Mouse (Mus musculus) 3T3-L1 (cell line): Measurements from ENCODE around the gene Glis1.

ENCODE experiments used
- DNase-seq: peaks from one replicate; pipeline ENCODE4 v3.0.0-alpha.2; 2015; ENCODE audit warnings: low read depth, low spot score

Glis1 gene

DNA sequence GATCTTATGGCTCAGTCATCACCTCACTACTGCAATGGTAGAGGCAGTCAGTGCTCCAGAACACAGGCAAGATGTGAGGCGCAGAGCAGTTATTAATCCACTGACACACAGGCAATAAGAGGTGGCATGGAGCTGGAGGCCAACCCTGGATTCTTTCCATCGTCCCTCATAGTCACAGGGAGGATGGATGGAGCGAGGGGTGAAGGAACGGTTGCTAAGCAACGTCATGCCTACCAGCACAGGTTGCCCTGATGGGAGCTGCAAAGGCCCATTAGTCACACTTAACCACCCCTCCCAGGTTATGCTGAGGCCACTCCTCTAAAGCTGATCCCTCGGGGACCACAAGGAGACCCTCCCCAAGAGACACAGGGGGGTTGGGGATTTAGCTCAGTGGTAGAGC, 187.9 kb downstream of the Glis1 start:
- DNase-seq: no peak

DNA sequence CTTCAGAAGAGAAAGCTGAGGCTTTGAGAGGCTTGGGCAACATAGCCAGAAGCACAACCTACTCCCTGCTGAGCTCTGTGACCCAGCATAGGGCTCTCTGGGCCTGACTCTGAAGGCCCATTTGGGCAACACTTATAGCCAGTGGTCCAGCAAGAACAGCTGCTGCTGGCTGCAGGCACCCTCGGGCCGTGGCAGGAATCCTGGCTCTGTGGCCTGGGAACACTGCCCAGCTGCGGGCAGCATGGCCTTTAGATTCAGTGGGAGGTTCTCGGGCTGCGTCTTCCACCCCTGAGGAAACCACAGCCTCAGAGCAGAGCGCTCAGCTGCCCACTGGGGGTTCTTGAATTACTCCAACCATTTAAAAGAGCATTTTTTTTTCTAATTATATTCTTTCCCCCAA, 189.5 kb downstream of the Glis1 start:
- peak; percentile 72 for DNase-seq

DNA sequence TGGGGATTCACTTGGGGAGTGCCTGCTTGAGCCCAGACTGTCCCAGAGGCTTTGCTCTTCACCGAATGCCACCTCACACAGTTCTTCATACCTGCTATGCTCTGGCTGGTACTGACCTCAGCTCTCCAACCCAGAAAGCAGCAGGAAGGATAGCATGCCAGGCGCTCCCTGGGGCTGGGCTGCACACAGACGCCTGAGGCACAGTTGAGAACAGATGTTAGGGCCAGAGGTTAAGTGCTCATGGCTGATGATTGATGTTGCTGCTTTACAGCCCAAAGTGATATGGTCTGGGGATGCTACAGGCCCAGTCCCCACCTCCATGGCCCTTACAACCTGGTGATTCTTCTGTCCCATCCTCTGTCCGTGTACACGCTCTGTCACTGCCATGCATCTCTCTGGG, 190.6 kb downstream of the Glis1 start:
- peak; percentile 67 for DNase-seq

DNA sequence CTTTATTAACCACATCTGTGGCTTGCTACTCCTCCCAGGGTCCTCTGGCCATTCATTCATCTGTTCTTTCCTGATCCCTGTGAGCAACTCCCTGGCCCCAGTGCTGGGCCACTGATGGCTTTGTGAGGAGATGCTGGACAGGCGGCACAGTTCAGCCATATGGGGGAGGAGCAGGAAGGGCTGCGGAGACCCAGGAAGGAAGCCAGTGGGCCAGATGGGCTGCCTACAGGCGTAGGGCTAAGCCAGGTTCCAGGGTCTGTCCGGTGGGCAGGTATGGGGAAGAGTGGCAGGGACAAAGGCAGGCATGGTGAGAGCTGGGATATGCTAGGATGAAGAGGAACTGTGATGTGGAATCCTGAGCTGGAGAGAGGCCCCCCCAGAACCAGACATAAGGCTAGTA, 193.8 kb downstream of the Glis1 start:
- no peak for DNase-seq

DNA sequence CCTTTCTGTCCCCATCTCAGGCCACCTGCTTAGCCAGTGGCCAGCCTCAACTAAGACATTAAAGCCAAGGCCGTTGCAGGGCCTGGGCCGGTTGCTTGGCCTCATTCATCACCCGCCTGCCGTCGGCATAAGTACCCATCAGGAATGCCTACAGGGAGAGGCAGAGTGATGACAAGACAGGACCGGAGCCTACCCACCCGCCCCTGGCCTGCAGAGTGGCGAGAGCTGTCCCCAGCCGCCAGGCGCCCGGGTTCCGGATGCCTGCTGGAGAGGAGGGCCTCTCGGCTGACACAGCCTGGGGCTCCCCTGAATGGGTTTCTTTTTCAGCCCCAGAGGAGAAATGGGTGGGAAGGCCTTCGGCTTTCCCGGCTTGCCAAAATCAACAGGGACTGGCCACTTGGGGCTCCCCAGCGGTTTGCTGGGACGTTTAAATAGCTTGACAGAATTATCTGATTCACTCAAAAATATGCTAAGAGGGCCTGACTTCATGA, 194.6 kb downstream of the Glis1 start:
- no peak for DNase-seq

DNA sequence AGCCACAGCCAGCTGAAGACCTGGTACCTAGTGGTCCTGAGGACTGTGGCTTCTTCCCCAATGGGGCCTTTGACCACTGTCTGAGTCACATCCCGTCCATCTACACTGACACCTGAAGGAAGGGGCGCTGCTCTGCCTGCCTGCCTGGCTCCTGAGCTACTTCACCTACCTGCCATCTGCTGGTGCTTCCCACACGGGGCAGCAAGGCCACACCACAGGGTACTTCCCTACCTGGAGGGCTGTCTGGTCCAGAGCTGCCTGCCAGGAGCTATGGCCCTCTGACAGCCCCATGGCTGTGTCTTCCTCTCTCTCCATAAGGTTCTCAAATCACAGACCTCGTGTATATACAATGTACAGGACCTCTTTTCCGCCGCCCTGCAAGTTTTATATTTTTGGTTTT, 200.2 kb downstream of the Glis1 start:
- no peak for DNase-seq

DNA sequence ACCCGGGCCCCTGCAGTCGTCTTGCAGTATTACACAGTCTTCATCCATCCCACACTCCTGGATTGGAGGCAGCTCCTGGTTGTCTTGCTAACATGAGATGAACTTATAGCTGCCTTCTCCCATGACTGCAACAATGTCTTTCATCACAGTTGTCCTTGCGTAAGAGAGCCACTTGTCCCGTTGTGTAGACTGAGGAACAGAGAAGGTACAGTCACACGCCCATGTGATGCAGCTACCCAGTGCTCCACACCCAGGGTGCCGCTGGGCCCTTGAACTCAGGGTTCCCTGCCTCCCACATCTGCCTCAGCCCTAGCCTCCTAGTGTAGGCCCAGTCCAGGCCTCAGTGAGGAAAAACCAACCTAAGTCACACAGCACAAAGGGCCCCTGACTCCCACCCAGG, 201.7 kb downstream of the Glis1 start:
- DNase-seq: no peak

DNA sequence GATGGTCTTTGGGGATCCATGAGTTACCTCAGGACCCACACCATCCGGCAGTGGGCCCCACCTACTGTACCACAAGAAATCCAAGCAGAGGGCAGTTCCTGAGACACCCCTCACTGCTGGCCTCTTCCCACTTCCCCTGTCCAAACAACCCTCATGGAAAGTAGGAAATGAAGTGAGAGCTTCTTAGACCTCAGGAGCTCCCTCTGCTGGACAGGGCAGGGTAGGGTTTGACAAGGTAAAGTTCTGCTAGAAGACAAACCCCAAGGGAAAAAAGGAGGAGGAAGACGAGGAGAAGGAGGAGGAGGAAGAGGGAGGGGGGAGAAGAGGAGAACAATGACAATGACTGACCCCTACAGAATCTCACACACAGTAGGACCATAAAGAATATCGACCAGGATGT, 203.3 kb downstream of the Glis1 start:
- peak; percentile 72 for DNase-seq

DNA sequence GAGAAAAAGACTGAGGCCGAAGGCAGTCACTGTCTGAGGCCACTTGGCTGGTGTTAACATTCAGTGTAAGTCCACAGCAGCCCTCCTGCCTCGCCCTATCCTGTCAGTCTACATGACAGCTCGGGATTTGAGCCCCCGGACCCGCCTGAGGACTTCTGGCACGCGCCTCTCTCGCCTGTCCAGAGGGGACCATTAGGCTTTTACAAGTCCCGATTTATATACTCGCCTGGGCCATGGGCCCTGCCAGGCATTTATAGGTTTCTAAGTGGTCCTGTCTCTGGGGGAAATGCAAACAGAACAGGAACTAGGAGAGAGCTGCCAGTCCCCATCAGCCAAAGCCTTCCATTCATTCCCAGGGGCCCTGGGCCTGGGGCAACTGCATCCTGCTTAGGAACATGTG, 203.9 kb downstream of the Glis1 start:
- no peak for DNase-seq

DNA sequence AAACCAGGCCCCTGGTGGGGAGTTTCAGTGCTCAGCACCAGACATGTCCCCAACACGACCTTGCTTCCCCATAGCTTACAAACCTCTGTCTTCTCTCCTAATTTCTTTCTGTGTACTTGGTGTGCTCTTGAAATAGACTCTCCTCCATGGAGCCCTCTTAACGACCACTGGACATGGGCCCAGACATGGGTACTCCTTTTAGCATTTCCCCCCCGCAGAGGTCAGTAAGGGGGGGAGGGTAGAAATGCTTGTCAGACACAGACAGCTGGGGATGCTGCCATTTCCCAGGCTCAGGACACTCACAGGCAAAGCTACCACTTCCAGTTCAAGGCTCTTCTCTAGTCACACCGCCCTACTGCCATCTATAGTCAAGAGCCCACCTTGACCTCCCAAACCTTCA, 207.2 kb downstream of the Glis1 start:
- DNase-seq: no peak

DNA sequence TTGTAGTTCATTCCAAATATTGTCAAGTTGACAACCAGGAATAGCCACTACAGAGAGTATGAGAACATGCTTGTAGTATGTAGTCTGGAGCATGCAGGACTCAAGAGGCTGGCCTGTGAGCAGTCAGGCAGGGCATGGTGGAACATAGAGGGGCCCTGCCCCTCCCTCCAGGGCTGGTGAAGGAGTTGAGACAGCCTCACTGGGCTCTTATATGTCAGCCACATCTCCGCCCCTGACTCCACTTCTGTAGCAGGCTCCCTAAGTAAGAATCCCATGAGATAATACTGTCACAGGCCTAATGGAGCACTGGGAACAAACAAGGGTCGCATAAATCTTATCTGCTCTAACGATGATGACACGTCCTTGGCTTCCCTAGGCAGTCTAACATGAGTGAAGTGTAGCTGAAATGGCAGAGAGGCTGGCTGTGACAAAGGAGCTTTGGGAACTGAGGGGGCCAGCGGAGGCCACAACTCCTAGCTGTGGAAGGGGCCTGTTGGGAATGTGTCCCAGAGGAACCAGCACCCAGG, 214.6 kb downstream of the Glis1 start:
- DNase-seq: no peak

DNA sequence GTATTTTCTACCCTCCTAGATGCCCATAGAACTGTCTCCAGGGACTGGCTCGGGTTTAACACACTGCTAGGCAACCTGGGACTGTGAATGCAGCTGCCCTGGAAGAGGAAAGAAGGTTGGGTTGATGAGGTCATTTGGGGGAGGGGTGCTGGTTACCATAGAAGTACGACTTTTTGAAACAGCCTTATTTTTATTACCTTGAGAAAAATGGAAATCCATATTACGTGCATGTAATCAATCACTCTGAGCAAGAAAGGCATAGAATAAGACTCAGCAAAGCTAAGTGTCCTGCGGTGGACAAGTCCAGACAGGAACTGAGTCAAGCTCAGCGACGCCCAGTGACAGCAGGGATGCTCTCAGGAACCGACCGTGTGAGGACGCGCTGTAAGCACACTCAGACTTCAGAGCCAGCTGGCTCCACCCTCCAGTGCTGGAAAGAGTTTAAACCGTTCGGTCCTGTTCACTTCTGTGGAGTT, 216.7 kb downstream of the Glis1 start:
- peak; percentile 22 for DNase-seq

DNA sequence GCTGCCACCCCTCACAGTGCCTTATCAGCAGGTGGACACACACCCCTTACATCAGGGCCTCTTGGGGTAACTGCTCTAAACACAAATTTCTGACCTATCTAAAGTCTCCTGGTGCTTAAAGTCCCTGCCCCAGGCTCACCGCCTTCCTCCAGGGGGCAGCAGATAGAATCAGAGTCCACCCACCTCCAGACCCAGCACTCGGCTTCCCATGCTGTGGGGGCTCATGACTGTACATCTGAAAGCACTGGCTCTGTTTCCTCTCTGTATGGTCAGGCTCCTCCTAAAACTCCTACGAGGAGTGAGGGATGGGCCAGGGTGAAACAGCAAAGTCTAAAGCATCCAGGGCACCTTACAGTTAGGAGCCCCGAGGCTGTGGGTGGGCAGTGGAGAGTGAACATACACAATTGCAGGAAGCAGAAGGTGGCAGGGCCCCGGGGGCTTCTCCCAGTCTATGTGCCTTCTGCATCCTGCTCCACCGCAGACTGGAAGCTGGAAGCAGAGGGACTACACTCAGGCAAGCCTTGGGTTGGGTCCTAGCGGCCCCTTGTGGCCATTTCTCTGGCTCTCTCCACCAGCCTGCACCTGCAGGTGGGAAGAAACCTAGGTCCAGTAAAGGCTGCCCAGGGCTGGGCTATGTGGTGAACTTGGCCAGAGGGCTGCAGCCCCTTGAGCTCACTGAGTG, 218.3 kb downstream of the Glis1 start:
- DNase-seq: peak; percentile 88

DNA sequence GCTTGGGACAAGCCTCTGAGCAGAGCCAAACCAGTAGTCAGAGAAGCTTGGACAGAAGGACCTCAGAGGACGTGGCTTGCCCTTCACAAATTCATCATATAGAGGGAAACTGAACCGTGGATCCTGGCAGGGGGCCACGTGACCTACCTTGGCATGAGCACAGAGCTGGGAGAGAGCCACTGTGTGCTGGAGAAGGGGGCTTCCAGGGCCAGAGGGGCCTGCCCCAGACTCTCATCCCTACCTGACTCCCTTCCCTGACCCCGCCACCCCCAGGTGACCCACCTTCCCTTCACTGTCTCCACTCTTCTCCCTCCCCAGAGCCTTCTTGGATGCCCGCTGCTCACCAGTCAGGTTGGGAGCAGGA, 218.9 kb downstream of the Glis1 start:
- DNase-seq: no peak

DNA sequence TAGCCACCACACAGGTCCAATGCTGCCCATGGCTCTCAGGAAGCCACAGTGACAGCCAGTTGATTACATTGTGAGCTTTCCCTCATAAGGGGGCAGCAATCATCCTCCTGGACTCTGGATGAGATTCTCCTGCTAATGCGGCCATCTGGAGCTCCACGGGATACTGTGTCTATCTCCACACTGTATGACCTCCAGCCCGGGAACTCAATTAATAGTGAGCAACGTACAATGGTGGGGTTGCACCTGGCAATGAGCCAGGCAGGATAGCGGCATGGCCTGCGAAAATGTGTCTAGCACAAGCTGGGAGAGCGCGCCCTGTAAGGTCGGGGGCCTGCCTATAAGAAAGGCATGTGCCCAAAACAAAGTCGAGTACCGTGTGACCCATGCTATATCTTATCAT, 226.3 kb downstream of the Glis1 start:
- no peak for DNase-seq

DNA sequence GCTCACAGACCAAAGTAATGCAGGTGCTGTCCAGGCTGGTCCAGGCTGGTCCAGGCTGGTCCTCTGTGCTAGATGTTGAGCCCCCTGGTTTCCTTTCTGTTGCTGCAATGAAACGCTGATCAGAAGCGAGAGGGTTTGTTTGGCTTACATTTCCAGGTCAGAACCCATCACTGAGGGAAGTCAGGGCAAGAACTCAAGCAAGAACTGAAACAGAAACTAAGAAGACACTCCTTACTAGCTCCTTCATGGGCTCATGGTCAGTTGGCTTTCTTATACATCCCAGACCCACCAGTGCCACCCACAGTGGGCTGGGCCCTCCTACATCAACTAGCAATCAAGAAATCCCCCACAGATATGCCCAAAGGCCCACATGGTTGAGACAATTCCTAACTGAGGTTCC, 234.1 kb downstream of the Glis1 start:
- DNase-seq: no peak

DNA sequence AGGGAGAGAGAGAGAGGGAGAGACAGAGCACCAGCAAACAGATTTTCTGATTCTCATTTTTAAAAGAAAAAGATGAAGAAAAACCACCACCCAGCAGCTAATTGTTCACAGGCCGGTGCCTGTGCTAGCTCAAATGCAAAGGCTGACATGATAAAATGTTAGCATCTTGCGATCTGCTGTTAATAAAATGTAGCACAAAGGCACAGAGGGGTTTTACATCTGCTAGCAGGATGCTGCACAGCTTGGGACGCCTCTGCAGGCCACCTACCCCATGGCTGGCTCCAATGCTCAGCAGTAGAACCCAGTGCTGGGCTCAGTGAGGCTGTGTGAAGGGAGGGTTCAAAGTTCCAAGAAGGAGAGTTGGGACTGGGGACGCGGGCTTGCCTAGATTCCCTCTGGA, 236.3 kb downstream of the Glis1 start:
- no peak for DNase-seq

DNA sequence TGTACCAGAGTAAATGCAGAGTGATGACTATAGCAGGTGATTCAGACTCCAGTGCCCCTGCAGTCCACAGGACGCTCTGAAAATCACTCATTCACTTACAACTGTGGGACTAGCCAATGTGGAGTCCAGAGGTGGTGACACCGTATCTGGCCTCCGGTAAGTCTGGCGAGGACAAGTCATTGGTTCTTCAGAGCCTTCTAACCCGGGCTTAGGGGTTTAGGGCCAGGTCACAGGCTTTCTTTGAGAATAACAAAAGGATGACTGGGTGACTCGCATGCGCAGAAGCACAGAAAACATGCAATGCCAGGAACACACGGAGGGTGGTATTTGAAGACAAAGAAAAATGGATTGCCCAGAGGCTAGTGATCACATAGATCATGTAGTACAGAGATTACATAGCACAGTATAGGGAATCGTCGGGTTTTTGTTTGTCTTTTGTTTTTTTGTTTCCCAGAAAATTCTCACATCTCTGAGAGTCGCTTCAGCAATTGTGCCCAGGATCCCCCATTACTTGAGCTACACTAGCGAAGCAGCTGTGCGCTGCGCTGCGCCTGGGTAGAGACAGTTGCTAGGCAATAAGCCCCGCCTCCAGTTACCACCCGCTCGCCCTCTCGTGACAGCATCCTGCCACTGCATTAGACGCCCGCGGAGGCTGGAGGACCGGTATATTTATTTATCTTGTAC, 239.4 kb downstream of the Glis1 start:
- peak; percentile 25 for DNase-seq

DNA sequence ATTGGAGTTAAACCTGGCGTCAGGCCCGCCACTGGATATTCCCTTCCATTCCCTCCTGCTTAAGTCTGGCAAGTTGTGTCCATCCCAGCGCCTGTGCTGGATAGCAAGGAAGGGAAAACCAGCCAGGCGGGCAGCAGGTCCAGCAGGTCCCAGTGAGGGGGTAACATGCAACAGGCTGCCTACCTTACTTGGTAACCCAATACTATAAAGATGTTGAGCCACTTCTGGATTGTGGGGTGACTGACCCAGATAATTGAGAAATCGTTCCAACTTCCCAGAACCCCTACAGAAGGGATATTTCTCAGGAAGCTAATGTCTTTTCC, 239.9 kb downstream of the Glis1 start:
- DNase-seq: no peak

DNA sequence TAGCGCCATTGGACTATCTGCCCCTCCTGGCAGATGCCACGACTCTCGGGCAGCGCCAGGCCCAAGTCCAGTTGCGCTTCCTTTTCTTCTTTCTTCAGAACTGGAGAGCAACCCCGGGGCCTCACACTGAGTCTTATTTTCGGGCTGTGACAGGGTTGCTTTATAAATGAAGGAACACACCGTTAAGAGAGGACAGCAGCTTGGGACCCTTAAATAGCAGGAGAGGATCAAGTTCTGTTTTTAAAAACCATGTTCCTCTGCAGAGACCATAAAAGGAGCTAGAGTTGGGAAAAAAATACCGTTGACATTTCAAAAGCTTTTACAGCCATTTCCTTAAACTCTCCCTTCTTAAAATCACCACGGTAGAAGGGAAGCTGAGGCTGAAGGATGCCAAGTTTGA, 241.3 kb downstream of the Glis1 start:
- DNase-seq: no peak

DNA sequence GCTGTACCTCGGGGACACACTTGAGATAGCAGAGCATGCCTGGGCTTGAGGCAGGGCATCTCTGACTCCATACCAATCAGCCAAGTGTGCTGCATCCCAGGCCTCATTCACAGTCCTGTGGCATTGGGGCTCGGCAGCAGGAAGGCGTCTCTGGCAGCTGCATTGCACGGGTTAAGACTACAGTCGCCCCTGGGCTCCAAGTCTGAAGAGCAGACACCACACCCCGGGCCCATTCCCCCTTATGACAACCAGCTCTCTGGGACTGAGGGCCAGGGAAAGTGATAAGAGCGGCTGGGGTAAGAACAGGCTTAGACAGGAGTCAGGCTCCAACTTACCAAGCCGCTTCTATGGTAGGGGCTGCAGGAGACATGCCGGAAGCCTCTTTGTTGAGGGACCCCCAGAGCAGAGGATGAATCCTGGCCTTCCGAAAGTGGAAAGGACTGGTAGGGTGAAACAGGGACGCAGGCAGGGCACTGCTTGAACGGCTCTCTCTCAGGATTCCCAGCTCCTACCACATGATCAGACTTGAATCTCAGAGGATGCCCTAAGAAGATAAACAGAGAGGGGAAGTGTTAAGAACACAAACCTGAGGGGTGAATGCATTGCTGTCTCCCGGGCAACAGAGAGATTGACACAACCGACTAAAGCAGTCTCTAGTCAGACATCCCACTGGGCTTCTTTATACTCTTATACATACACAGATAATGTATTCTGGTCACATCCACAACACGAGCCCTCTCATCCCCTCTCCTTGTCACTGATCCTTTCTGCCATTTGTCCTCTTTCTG, 246.1 kb downstream of the Glis1 start:
- DNase-seq: no peak

DNA sequence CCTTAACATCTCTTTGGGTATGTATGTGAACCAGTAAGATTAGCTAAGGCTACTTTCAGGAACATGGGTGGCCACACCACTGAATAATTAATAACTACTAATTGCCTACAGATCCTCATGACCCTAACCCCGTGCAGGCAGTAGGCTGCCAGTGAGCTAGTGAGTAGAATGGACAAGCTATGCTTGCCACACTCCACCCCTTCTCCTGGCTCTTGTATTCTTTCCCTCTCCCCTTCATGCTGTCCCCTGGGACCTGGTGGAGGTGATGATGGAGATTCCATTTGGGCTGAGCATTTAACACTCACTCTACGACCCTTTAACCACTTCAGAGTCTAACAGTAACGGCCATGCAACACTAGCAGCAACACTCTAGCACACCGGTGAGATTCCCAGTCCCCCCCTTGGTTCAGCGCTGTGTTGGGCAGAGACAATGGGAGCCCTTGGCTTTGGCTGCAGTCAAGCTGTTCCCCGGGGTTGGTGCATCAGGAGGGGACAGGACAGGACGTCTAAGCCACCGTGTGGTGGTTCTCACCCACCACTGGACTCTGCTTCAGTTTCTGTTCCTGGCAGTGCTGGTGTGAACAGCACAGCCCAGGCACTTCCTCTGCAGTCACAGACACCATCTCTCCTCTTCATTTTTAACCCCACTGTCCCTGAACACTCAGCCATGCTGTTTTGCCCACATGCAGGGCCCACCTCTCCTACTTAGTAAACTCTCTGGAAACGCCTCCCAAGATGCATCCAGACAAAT, 246.9 kb downstream of the Glis1 start:
- DNase-seq: no peak
